Mouse (Mus musculus) testis, adult 2 months (tissue): ENCODE measurements at regions not wholly inside any gene's neighbourhood (a gene's known extent, or its start where the extent isn't known, plus 50 kb on each side); places are given as distances from the start of the nearest gene placed in this dataset.

Experiments
- CTCF ChIP-seq: fragments of 200-500 bp; IDR thresholded peaks from 2 replicates; pipeline ENCODE4 v1.5.1; 2012; ENCODE audit warnings: low read depth, mild to moderate bottlenecking, inconsistent platforms, low read length, moderate library complexity; ENCODE audit not compliant: control insufficient read depth, insufficient read depth, insufficient replicate concordance
- POLR2A ChIP-seq: fragments of 200-500 bp; IDR thresholded peaks from 2 replicates; pipeline ENCODE4 v1.6.1; 2012; ENCODE audit warnings: low read depth, mild to moderate bottlenecking, inconsistent platforms, low read length, moderate library complexity; ENCODE audit not compliant: control insufficient read depth

DNA sequence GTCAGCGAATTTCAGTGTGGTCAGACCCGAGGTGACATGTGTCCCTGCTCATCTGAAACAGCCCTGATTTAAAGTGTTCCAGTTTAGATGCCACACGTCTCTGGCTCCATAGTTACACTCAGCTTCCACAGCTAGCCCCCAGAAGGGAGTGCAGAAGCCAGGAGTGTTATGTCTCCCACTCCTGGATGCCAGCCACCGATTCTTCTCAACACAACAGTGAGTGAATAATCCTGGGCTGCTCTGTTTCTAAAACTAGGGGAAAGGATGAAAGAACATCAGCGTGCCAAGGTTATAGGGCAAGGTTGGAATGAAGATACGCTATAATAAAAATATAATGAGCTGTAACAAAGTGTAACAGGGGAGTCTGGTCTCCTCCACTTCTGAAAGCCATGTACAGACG lies 51.5 kb upstream of the Stmnd1 start:
- TF ChIP-seq CTCF, result no peak
- no peak for TF ChIP-seq POLR2A
